Mouse (Mus musculus): Measurements from ENCODE around the gene Wscd1.

Gene Wscd1

GRCm38 (mm10) chr11:71749671-71750070, at the start of gene Wscd1:
Wscd1 (plus strand) TSS chr11:71749920.
- peak; percentile 74 for DNase-seq (ENCODE audit: low spot score)

GRCm38 (mm10) chr11:71728066-71728465, 21.7 kb upstream of the Wscd1 start:
- DNase-seq (ENCODE audit: low spot score): no peak

- no peak for DNase-seq (ENCODE audit: low spot score)
Measured at GRCm38 (mm10) chr11:71729287-71729686, 20.4 kb upstream of the Wscd1 start.

- DNase-seq (ENCODE audit: low spot score): no peak
Measured at GRCm38 (mm10) chr11:71733771-71734170, 15.9 kb upstream of the Wscd1 start.

GRCm38 (mm10) chr11:71737106-71737505, 12.6 kb upstream of the Wscd1 start:
- peak; percentile 55 for DNase-seq (ENCODE audit: low spot score)

GRCm38 (mm10) chr11:71738501-71739045, 11.1 kb upstream of the Wscd1 start:
- no peak for DNase-seq (ENCODE audit: low spot score)

GRCm38 (mm10) chr11:71745875-71746274, 3.8 kb upstream of the Wscd1 start:
- DNase-seq (ENCODE audit: low spot score): no peak

GRCm38 (mm10) chr11:71747719-71748118, 2.0 kb upstream of the Wscd1 start:
- no peak for DNase-seq (ENCODE audit: low spot score)

- DNase-seq (ENCODE audit: low spot score): peak; percentile 78
Measured at GRCm38 (mm10) chr11:71750534-71751173, 934 bp downstream of the Wscd1 start.

- no peak for DNase-seq (ENCODE audit: low spot score)
Measured at GRCm38 (mm10) chr11:71751174-71751611, 1.5 kb downstream of the Wscd1 start.

- peak; percentile 34 for DNase-seq (ENCODE audit: low spot score)
Measured at GRCm38 (mm10) chr11:71751689-71752088, 2.0 kb downstream of the Wscd1 start.

- DNase-seq (ENCODE audit: low spot score): no peak
Measured at GRCm38 (mm10) chr11:71752626-71753025, 2.9 kb downstream of the Wscd1 start.

GRCm38 (mm10) chr11:71755115-71755514, 5.4 kb downstream of the Wscd1 start:
- no peak for DNase-seq (ENCODE audit: low spot score)

GRCm38 (mm10) chr11:71756325-71756724, 6.6 kb downstream of the Wscd1 start:
- DNase-seq (ENCODE audit: low spot score): no peak

GRCm38 (mm10) chr11:71758211-71759110, 8.7 kb downstream of the Wscd1 start:
- peak; percentile 84 for DNase-seq (ENCODE audit: low spot score)

- DNase-seq (ENCODE audit: low spot score): no peak
Measured at GRCm38 (mm10) chr11:71760991-71761390, 11.3 kb downstream of the Wscd1 start.

- DNase-seq (ENCODE audit: low spot score): peak; percentile 41
Measured at GRCm38 (mm10) chr11:71763154-71763553, 13.4 kb downstream of the Wscd1 start.

GRCm38 (mm10) chr11:71763651-71764275, 14.0 kb downstream of the Wscd1 start:
- DNase-seq (ENCODE audit: low spot score): peak; percentile 21

GRCm38 (mm10) chr11:71764743-71765142, 15.0 kb downstream of the Wscd1 start:
- DNase-seq (ENCODE audit: low spot score): no peak

- DNase-seq (ENCODE audit: low spot score): no peak
Measured at GRCm38 (mm10) chr11:71765335-71765734, 15.6 kb downstream of the Wscd1 start.

GRCm38 (mm10) chr11:71766380-71766779, 16.7 kb downstream of the Wscd1 start:
- no peak for DNase-seq (ENCODE audit: low spot score)

GRCm38 (mm10) chr11:71767726-71768125, 18.0 kb downstream of the Wscd1 start:
- no peak for DNase-seq (ENCODE audit: low spot score)

Measured in embryo, embryonic 10.5 days (tissue).